ENCODE assay signal across 7 mouse cellular contexts in the genomic region with DNA sequence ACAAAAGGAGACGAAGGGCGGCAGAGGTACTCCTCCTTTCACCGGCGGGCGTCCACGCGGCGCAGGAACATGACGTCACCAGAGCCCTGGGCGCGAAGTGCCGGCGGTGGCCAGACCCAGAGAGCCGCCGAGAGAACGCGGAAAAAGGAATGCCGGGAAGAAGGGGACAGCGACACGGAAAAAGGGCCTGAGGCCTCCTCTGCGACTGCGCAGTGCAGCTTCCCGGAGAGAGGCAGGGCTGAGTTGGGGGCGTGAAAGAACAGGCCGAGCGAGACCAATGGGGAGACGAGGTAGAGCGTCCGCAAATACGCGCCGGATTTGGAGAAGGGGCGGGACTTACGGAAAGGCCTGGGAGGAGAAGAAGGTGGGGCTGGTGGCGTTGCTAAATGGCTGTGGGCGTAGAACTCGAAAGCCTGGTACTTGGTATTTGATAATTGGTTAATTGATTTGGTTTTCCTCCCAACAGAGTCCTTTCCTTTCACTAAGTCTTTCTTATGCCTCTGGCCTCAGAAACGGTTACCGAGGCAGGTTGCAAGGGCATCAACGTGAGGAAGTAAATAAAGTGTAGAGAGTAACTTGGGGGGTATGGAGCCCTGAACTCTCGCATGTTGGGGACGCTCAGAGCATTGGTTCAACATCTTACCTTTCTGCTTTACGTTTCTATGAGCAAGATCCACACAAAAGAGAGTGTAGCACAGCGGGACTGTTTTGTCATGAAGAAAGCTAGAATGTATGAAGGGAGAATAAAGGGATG. TPM values are rescaled to one million over a fixed set of nuclear protein-coding genes. Genes with fewer than 3 reads are reported as not detected.
DNase-seq lines count a peak whose midpoint lies in the region; ATAC-seq and TF ChIP-seq lines count a peak whose summit lies in the region.

A gene (minus strand): TSS at position 183 of the 754 bp plus-strand sequence.

- peak; percentile 93 for DNase-seq in adrenal gland, postnatal 10 days
- peak; percentile 93 for DNase-seq in embryonic facial prominence, embryonic 10.5 days (ENCODE audit: low spot score)
- DNase-seq in gonadal fat pad, adult 2 months (ENCODE audit: low read depth), result peak; percentile 61
- peak; percentile 93 for DNase-seq in left cerebral cortex, postnatal 4 days

- no peak for TF ChIP-seq CTCF in intestine, postnatal 0 days (IDR thresholded peaks at IDR 0.05; ENCODE audit: low read depth)
- no peak for TF ChIP-seq CTCF in small intestine, adult 2 months (IDR thresholded peaks at IDR 0.05; ENCODE audit: extremely low read depth, insufficient read length, insufficient replicate concordance, low read depth, low read length)

- 0 out of 2 replicates have a peak, but pooled peaks cover 5% of the 10 kb centered on the region for H3K4me1 ChIP-seq in embryonic facial prominence, embryonic 10.5 days
- no peaks in the 10 kb centered on the region for H3K4me1 ChIP-seq in intestine, postnatal 0 days (replicated peaks; ENCODE audit: control insufficient read depth, insufficient read depth, low read length)
- H3K4me1 ChIP-seq in midbrain, embryonic 12.5 days, result peaks cover 8% of the 10 kb centered on the region
- peaks cover 3% of the 10 kb centered on the region; the same call in 1 of the 2 replicates for H3K4me1 ChIP-seq in small intestine, adult 2 months (ENCODE audit: control insufficient read depth, insufficient read depth, insufficient read length, low read length)

- H3K27me3 ChIP-seq in embryonic facial prominence, embryonic 10.5 days (replicated peaks; ENCODE audit: low read depth, poor library complexity, severe bottlenecking), result no peaks in the 10 kb centered on the region
- no peaks in the 10 kb centered on the region for H3K27me3 ChIP-seq in intestine, postnatal 0 days (replicated peaks; ENCODE audit: control insufficient read depth, insufficient read depth, low read length)
- no peaks in the 10 kb centered on the region for H3K27me3 ChIP-seq in midbrain, embryonic 12.5 days
- no peaks in the 10 kb centered on the region for H3K27me3 ChIP-seq in small intestine, adult 2 months (ENCODE audit: control insufficient read depth, insufficient read depth, low read length)

- ATAC-seq in intestine, postnatal 0 days, result peak; percentile 99
- ATAC-seq in midbrain, embryonic 12.5 days (ENCODE audit: low FRiP score, low read depth), result peak; percentile 99

- peak within 1 kb of the TSS; percentile 87 for H3K27ac ChIP-seq in embryonic facial prominence, embryonic 10.5 days (replicated peaks)
- H3K27ac ChIP-seq in intestine, postnatal 0 days (ENCODE audit: low read depth, low read length), result peak within 1 kb of the TSS; percentile 66; the same call in 1 of the 2 replicates
- peak within 1 kb of the TSS; percentile 74 for H3K27ac ChIP-seq in midbrain, embryonic 12.5 days (replicated peaks)
- H3K27ac ChIP-seq in small intestine, adult 2 months (ENCODE audit: insufficient read depth, low read depth, low read length), result peak within 1 kb of the TSS; percentile 13; the same call in 1 of the 2 replicates

- intact Hi-C loops in left cerebral cortex, postnatal 4 days (cut with DNase I), result no loop called here

- H3K36me3 ChIP-seq in embryonic facial prominence, embryonic 10.5 days (replicated peaks), result peaks cover 9% of the 10 kb centered on the region; the same call in 1 of the 2 replicates
- no peaks in the 10 kb centered on the region for H3K36me3 ChIP-seq in intestine, postnatal 0 days (ENCODE audit: control insufficient read depth, insufficient read depth)
- no peaks in the 10 kb centered on the region for H3K36me3 ChIP-seq in midbrain, embryonic 12.5 days
- no peaks in the 10 kb centered on the region for H3K36me3 ChIP-seq in small intestine, adult 2 months (ENCODE audit: control insufficient read depth, insufficient read depth, low read length)

- H3K9me3 ChIP-seq in embryonic facial prominence, embryonic 10.5 days, result 0 out of 2 replicates have a peak, but pooled peaks cover 4% of the 10 kb centered on the region
- no peaks in the 10 kb centered on the region for H3K9me3 ChIP-seq in intestine, postnatal 0 days (ENCODE audit: control insufficient read depth)
- H3K9me3 ChIP-seq in midbrain, embryonic 12.5 days, result no peaks in the 10 kb centered on the region

- WGBS in embryonic facial prominence, embryonic 10.5 days, result 12% methylated on average over 44 of the region's 44 CpGs
- WGBS in intestine, postnatal 0 days, result 13% methylated on average over 39 of the region's 44 CpGs
- WGBS in midbrain, embryonic 12.5 days, result 17% methylated on average over 43 of the region's 44 CpGs
- WGBS in small intestine, adult 2 months, result 14% methylated on average over 44 of the region's 44 CpGs

- H3K4me2 ChIP-seq in intestine, postnatal 0 days (replicated peaks; ENCODE audit: low read depth), result peak within 1 kb of the TSS; percentile 64
- peak within 1 kb of the TSS; percentile 54 for H3K4me2 ChIP-seq in midbrain, embryonic 12.5 days (replicated peaks)

- peak within 1 kb of the TSS; percentile 65 for H3K9ac ChIP-seq in intestine, postnatal 0 days (ENCODE audit: low read depth, low read length)
- H3K9ac ChIP-seq in midbrain, embryonic 12.5 days (replicated peaks), result peak within 1 kb of the TSS; percentile 75

- peak within 1 kb of the TSS; percentile 71 for H3K4me3 ChIP-seq in embryonic facial prominence, embryonic 10.5 days
- H3K4me3 ChIP-seq in intestine, postnatal 0 days (ENCODE audit: low read depth, low read length), result peak within 1 kb of the TSS; percentile 70
- peak within 1 kb of the TSS; percentile 66 for H3K4me3 ChIP-seq in midbrain, embryonic 12.5 days
- peak within 1 kb of the TSS; percentile 98 for H3K4me3 ChIP-seq in small intestine, adult 2 months (ENCODE audit: low read depth, low read length)

- TF ChIP-seq POLR2A in small intestine, adult 2 months (IDR thresholded peaks at IDR 0.05; ENCODE audit: low read depth, low read length), result no peak

RNA-seq across cellular contexts. Expression of the gene that starts here (rescaled TPM):
- total RNA-seq in adrenal gland, postnatal 10 days (2021), result 10 to 100 TPM; 24.2 to 26.9 TPM
- polyA plus RNA-seq in embryonic facial prominence, embryonic 10.5 days (2016; fragmentation: Nextera tagmentation; extraction: Ambion mirVana), result 34.4 and 37.1 TPM in 2 replicates
- 10.9 and 14.9 TPM in 2 replicates for polyA plus RNA-seq in gonadal fat pad, adult 2 months (2012; rRNA removed)
- 11.0 and 11.6 TPM in 2 replicates for polyA plus RNA-seq in intestine, postnatal 0 days (2015; fragmentation: Nextera tagmentation; extraction: Ambion mirVana)
- 10 to 100 TPM; 37.0 to 37.2 TPM for total RNA-seq in left cerebral cortex, postnatal 4 days (2021)
- 52.7 and 53.0 TPM in 2 replicates for polyA plus RNA-seq in midbrain, embryonic 12.5 days (2016; fragmentation: Nextera tagmentation; extraction: Ambion mirVana)
- polyA plus RNA-seq in small intestine, adult 2 months (2012; rRNA removed), result 0.71 and 1.5 TPM in 2 replicates

Comparison
In these comparisons a context has a peak if more than half of its experiments do, and no peak if none do; other contexts are left out.
1. Peak in every context shown above with its lines: DNase-seq, ATAC-seq, H3K4me3 ChIP-seq and H3K27ac ChIP-seq.
2. H3K27ac ChIP-seq: peak in every context shown above with its lines; median percentile 87 in embryonic facial prominence, embryonic 10.5 days; 74 in midbrain, embryonic 12.5 days; 66 in intestine, postnatal 0 days; 13 in small intestine, adult 2 months.